Mouse (Mus musculus): Measurements from ENCODE around the gene Bcas3. TPM values are rescaled to one million over a fixed set of nuclear protein-coding genes. Genes with fewer than 3 reads are reported as not detected.
A peak's percentile ranks its signal among the peaks of the same experiment; 100 is the strongest.

Gene Bcas3
- total RNA-seq (2021), result 10 to 100 TPM; 33.5 to 40.0 TPM
- long read RNA-seq, experiment 1, partial matches to known transcripts, result 2 of 5 reads
- long read RNA-seq, experiment 1, other reads (novel, unspliced or antisense), result 3 of 5 reads
- long read RNA-seq, experiment 2, partial matches to known transcripts, result 0 of 3 reads
- long read RNA-seq, experiment 2, other reads (novel, unspliced or antisense), result 1 of 3 reads

DNA sequence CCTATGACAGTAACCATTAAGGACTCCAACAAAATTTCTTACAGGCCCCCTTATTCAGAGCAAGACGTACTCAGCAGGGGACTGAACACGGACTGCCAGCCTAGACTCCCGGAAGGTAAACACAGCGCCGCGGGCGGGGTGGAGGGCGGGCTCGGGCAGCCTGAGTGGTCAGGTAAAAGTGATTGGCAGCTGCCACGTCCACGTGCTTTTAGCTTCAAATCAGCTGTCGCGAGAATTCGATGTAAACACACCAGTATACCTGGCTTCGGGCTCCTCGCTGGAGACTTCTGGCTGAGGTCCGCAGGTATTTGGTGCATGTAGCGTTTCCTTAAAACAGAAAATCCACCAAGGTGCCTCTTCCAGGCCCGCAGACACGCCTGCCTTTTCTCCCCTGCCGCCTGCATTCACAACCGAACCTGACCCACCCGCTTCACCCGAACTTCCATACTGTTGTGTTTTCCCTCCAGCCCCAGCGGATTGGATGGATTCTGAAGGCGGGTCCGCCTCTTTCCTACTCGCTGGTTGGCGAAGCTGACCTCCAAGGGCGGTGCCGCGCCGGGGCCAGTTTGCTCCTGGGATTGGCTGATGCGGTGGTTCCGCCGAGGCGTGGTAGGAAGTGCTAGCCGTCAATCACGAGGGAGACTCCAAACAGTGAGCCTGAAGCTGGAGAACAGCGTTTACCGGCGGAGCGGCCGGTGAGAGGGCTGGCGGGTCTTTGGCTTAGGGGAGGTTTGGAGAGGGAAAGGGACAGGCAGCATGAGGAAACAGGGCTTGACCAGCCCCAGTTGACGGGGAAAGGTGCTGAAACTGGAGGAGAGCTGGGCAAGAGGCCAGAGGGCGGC, at the start of gene Bcas3:
TSS of gene Bcas3 (plus strand) at position 629 of the 842 bp plus-strand sequence.
- DNase-seq, result peak; percentile 98

DNA sequence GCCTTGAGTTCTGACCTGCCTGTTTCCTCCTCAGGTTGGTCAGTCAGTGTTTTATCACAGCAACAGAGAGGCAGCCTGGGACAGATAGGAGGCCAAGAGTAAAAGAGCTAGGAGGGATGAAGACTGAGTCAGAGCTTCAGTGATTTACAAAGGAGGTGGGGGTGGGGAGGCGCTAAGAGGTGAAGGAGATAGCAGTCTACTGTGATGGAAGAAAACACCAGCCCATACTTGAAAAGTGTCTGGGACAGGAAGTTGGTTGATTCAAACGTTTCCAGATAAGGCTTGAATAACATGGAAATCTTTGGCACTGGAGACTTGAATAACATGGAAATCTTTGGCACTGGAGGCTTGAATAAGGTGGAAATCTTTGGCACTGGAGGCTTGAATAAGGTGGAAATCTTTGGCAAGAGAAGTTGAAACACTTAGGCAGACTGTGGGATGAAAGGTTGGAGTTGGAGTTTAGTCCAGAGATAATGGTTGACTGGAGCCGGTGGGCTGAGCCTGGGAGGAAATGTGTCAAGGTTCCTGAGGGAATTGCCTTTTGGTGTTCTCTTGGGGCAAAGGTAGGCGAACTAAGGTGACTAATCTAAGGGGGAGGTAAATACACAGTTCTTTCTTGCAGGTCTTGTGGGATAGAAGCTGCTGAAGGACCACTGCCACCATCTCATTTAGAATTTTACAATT, 46.2 kb upstream of the Bcas3 start:
- no peak for DNase-seq

DNA sequence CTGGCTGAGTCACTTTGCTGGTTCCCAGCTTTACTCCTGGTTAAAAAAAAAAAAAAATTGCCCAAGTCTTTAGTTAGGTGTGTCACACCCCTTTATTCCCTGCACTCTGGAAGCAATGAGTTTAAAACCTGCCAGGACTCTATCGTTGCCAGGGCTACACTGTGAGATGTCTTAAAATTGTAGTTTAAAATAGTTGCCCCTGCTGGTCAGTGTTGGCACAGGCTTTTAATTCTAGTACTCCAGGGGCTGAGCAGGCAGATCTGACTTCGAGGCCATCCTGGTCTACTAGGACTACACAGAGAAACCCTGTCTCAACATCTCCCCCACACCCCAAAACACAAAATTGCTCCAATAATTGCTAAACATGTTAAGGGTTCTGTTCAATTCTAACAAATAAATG, 44.2 kb upstream of the Bcas3 start:
- no peak for DNase-seq

DNA sequence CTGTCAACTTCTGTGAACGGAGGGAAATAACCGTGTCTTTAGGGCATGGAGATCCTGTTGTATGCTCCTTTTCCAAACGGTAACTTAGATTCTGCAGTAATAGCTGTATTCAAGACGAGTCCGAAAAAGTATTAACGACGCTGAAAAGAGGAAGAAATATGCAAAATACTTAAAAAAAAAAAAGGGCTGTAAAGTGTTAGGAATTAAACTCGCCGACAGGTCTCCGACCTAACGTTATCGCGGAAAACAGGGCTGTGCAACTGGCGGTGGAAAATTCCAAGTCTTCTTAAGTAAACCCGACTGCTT, 42.6 kb upstream of the Bcas3 start:
- no peak for DNase-seq

DNA sequence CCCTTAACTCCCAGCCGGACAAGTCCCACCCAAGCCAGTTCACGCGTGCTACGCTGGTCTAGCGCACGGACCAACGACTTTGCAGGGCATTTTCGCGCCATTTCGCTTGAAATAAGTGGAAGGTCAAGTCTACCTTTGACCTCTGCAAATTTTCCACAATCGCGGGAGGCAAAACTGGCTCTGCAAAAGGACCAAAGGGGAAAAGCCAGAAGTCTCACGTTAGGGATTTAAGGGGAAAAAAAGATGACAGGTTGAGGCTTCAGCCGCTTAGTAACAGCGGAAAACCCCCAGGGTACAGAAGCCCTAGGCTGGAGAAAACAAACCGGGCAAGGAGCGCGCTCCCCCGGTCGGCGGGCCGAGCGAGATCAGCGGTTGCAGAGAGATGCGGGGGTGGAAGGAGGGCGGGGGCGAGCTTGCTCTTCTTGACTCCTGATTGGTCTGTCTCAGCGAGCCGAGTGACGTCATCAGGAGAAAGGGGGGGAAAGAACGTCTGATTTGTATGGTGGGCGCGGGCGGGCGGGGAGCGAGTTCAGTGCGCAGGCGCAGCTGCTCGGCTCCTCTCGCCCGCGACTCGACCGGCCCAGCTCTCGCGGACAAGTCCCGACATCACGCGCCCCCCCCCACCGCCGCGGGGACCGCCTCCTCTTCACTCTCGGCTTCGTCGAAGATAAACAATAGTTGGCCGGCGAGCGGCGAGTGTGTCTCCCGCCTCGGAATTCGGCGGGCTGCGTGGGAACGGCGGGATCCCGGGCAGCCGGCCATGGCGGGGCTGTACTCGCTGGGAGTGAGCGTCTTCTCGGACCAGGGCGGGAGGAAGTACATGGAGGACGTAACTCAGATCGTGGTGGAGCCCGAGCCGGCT, 42.0 kb upstream of the Bcas3 start, which contains the start of gene Ppm1d:
TSS of gene Ppm1d (plus strand) at position 532 of the 862 bp plus-strand sequence.
- peak; percentile 99 for DNase-seq

DNA sequence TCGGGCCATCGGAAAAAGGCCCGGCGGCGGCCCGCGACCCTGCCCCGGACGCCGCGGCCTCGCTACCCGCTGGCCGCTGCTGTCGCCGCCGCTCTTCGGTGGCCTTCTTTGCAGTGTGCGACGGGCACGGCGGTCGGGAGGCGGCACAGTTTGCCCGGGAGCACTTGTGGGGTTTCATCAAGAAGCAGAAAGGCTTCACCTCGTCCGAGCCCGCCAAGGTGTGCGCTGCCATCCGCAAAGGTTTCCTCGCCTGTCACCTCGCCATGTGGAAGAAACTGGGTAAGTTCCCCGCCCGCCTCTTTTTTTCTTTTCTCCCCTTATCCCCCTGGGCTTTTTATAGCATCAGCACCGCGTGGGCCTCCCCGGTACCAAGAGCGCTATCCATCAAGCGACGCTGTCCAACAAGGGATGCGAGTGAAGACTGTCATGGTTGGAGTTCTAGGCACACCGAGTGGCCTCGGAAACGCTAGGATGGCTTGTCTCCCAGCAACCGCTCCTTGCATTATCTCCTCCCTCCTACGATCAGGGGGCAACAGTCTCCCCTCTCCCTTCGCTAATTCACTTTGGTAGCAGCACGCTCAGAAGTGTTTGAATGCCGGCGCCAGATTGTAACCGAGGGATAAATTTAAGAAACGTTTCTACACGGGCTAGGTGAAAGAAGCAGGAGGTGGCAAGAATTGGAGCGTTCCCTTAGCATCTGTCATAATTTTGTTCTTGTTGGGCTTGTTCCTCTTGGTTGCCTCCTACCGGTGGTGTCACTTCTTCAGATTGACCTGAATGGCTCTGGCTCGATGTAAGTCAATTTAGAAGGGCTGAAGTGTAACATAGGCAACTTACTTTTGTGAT, 41.1 kb upstream of the Bcas3 start:
- DNase-seq, result peak; percentile 54

DNA sequence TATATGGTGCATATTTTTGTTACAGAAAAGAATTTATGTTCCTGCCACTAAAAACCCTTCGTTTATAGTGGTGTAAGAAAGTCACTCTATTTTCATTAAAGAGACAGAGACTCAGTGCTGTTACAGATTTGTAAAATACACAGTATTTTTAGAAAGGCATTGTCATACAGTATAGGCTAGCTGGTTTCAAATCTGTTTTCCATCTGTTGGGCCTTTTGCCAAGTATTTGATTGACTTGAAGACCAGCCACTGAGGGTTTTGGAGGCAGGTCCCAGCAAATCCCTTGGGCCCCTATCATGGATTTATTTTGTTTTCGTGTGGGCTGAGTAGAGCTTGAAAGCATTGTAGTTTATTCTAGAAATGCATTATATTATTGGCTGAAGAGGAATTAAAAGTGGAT, 40.1 kb upstream of the Bcas3 start:
- peak; percentile 82 for DNase-seq

DNA sequence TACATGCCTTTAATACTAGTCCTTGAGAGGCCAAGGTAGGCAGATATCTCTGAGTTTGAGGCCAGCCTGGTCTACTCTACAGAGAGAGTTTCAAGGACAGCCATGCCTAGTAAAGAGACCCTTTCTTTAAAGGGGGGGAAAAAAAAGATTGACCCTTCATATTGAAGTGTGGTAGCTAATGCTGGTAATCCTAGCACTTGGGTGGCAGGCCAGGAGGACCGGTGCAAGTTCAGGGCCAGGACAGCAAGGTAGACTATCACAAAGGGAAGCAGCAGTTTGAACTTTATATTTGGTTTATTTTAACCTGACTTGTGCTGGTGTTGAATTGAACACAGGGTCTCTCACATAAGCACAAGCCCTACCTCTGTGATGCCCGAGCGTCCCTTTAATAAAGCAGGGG, 39.6 kb upstream of the Bcas3 start:
- DNase-seq, result no peak

DNA sequence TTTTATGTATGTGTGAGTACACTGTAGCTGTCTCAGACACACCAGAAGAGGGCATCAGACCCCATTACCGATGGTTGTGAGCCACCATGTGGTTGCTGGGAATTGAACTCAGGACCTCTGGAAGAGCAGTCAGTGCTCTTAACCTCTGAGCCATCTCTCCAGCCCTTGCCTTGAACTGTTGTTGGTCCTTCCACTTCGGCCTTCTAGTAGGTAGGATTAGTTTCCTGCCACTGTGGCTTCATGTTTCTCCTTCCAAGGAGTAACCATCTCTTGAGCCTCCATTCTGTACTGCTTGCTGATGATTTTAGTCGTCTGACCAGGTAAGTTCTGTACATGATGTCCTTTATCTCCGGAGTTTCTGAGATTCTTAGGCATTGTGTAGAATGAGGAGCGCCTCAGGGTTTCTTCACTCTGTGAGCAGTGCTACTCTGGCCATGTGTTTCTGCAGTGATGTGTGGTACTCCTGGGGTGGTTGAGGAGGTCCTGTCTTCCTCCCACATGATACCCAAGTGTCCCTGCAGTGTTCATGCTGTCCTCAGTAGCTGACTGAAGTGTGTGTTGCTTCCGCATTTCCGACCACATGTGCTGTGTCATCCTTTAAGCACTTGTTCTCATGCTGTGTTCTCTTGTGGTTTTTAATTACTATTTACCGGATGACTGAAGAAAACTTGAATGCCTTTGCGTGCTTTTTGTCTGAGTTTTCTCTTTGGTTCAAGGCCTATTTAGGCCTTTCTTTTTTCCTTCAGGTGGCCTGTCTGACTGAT, 29.2 kb upstream of the Bcas3 start:
- no peak for DNase-seq

DNA sequence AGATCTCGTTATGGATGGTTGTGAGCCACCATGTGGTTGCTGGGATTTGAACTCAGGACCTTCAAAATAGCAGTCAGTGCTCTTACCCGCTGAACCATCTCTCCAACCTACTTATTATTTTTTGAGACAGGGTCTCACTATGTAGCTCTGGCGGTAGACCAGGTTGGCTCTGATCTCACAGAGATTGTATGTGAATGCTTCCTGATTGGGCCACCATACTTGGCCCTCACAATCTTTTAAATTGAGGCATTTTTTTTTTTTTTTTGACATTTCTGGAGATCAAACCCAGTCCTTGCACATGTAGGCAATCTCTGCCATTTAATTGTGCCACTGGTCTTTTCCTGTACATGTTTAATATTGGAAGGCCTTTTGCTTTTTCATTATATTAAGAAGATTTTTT, 24.2 kb upstream of the Bcas3 start:
- DNase-seq, result no peak

DNA sequence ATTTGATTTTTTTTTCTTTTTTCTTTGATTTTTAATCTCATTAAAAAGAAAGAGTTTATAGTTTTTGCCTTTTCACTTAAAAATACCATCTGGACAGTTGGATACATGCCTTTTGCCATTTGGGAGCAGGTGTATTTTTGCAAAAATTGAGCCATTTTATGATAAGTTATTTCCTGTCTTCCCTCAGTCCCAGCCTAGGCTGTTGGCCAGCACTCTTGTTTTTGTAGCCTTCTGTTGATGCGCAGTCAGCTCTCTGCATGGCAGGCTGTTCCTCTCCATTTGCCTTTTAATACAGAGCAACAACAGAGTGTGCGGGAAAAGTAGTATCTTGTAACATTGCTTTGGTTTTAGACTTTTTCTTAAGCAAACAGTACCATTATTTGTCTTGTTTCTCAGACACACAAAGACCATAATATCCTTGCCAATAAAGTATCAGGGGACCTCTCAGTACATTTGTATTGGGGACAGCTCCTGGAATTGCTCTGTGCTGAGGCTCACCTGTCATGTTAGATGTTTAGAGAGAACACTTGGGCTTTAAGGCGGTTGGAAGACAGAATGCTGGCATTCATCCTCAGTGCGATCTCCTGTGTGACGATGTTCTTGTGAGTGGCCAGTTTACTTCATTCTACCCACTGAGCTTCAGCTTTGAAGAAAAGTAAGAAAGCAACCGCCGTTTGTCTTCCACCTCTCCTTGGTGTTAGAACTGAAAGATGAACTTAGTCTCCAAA, 23.6 kb upstream of the Bcas3 start:
- DNase-seq, result no peak

DNA sequence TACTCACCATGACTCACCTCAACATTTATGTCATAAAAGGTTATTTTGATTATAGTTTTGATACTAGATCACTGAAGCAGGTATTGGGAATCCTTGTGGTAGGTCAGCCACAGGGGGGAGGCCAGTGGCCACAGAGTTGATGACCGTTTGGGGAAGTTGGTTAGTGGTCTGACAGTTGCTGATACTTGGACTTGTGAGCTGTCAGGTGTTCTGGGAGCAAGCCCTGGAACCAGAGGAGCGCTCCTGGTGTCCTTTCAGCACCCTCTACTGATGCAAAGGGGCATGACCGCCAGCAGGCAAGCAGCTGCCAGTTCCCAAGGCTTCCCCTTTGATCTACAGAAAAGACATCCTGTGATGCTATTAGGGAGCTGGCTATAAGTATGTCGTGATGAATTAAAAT, 18.2 kb upstream of the Bcas3 start:
- peak; percentile 74 for DNase-seq

DNA sequence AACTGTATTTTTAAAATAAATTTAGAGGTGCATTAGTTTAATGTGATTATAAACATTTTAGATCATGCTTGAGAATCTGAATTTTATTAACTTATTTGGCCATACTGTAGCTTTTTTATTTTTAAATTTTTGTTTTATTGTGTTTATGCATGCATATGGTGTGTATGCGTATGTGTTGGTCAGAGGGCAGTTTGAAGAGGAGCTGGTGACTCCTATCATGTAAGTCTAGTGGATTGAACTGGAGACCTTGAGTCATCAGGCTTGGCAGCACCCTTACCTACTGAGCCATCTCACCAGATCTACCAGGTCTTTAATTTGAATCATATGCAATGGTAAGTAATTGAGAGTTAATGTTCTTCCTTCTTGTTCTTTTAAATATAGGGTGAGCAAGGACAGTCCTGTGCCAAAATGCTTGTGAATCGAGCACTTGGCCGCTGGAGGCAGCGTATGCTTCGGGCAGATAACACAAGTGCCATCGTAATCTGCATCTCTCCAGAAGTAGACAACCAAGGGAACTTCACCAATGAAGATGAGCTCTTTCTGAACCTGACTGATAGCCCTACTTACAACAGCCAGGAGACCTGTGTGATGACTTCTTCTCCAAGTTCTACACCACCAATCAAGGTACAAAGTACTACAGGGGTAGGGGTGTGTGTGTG, 13.7 kb upstream of the Bcas3 start:
- DNase-seq, result no peak

DNA sequence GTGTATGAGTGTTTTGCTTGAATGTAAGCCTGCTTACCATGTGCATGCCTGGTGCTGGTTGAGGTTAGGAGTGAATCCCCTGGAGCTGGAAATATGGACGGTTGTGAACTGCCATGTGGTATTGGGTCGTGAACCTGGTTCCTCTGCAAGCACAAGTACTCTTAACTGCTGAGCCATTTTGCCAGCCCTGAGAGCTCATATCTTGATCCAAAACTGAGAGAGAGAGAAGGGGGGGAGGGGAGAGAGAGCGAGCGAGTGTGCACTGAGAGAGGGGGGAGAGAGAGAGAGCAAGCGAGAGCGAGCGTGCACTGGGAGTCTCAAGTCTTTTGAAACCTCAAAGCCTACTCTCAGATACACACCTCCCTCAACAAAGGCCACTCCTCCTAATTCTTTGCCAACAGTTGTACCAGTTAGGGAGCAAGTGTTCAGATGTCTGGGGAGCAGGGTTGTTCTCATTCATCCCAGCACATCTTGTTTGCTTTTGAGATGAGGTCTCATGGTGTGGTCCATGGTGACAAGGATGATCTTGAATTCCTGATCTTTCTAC, 12.8 kb upstream of the Bcas3 start:
- DNase-seq, result no peak

DNA sequence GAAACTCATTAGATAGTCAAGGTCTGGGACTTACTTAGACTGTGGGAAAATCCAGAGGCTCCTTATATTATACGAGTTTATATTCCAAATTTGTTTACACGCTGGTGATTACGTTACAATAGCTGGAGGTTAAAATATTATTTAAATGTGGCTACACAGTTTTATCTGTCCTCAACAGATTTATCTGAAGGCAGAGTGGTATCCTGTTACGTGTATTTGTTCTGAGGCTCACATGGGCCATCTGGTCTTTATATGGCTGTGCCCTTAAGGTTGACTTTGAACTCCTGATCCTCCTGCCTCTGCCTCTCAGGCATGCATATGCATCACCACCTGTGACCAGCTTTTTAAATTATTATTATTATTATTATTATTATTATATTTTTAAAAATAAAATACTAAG, 852 bp downstream of the Bcas3 start:
- no peak for DNase-seq

DNA sequence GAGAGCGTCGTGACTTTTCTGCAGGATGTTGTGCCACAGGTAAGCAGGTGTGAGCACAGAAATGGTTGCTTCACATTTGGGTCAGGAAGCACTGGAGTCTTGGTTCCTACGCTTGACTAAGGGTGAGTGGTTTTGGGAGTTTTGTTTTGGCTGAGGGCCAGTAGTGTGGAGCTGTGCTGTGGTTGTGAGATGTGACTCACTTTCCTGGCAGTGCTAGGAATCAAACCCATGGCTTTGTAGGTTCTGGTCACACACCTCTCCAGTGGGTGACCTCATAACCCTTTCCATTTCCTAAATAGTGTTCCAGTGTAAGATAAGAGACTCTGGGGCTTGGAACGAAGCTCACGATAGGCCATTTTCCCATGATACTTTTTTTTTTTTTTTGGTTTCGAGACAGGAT, 6.7 kb downstream of the Bcas3 start:
- DNase-seq, result no peak

DNA sequence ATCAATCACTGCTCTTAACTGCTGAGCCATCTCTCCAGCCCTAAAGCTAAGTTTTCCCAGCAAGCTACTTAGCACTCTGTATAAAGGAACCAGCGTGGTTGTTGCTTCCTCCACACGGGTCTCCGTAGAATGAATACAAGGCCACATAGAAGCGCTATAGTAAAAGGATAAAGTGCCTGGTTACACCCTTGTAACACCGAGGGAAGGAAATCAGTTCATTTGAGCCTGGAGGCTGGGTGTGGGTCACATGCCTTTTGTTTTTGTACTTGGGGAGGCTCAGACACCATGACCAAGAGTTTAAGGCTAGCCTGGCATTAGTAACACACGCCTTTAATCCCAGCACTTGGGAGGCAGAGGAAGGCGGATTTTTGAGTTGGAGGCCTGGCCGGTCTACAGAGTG, 8.7 kb downstream of the Bcas3 start:
- DNase-seq, result no peak

DNA sequence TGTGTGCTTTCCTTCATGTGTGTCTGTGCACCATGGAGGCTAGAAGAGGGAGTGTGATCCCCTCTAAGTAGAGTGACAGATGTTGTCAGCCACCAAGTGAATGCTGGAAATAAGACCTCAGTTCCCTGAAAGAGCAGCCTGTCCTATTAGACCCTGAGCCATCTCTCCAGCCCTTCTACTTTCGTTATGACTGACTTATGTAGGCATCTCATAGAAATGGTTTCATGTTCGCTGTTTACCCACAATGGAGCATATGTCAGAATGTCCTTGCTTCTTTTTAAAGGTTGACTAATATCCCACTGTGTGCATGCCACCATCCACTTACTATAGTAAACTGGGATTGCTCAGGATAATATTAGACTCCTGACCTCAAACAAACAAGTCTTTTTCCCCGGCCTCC, 13.2 kb downstream of the Bcas3 start:
- no peak for DNase-seq

DNA sequence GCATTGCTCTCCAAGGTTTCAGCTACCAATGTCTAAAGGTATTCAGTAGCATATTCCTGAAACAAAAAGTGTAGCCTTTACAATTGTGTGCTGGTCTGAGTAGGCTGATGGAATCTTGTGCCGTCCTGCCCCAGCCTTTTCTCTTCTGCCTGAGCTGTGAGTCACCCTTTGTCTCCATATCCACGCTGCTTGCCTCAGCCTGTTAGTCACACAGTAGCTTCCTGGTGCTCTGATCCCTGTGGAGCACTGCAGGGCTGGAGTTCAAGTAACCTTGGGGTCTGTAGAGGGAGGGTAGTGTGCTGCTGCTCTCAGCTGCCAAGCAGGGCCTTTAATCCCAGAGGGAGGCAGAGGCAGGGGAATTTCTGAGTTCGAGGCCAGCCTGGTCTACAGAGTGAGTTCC, 14.9 kb downstream of the Bcas3 start:
- DNase-seq, result peak; percentile 23
